Mouse (Mus musculus): ENCODE results near the gene Glp1r.

Gene Glp1r

DNA sequence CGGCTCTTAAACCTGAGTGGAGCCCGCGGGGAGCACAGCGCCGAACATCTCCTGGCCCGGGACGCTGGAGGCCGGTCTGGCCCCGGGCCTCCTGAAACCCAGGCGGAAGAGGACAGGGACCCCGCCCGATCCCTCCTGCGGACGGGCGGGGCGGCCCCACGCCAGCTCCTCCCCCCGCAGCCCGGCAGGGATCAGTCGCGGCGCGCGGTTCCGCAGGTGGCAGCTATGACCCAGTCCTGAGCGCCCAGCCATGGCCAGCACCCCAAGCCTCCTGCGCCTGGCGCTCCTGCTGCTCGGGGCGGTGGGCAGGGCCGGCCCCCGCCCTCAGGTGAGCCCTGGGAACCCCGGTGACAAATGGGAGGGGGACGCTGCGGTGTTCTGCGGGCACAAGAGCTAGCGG, at the start of gene Glp1r:
Gene Glp1r, plus strand, starts transcription at position 191 of the 400 bp plus-strand sequence.
- no peak for DNase-seq (ENCODE audit: low spot score in 2 of 2)

DNA sequence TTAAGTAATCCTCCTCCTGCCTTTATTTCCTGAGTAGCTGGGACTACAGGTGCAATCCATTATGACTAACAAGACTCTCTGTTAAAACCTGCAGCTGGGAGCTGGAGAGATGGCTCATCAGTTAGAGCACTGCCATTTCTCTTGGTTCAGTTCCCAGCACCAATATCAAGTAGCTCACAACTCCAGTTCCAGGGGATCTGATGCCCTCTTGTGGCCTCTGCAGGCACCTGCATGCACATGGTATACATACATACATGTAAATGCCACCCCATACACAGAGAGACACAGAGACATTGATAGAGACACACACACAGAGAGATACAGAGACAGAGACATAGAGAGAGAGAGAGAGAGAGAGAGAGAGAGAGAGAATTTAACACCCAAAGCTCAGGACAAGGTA, 49.3 kb upstream of the Glp1r start:
- DNase-seq (ENCODE audit: low spot score in 2 of 2) = no peak

DNA sequence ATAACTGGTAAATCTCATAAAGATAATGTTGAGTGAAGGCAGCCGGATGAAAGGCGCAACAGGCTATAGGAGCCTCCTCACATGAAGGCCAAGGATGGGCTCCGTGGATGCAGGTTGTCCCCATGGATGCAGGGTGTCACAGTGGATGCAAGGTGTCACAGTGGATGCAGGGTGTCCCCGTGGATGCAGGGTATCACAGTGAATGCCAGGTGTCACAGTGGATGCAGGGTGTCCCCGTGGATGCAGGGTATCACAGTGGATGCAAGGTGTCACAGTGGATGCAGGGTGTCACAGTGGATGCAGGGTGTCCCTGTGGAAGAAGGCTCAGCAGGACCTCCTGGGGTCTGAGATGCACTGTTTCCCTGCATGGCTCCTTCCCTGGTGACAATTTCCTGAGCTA, 44.3 kb upstream of the Glp1r start:
- no peak for DNase-seq (ENCODE audit: low spot score in 2 of 2)

DNA sequence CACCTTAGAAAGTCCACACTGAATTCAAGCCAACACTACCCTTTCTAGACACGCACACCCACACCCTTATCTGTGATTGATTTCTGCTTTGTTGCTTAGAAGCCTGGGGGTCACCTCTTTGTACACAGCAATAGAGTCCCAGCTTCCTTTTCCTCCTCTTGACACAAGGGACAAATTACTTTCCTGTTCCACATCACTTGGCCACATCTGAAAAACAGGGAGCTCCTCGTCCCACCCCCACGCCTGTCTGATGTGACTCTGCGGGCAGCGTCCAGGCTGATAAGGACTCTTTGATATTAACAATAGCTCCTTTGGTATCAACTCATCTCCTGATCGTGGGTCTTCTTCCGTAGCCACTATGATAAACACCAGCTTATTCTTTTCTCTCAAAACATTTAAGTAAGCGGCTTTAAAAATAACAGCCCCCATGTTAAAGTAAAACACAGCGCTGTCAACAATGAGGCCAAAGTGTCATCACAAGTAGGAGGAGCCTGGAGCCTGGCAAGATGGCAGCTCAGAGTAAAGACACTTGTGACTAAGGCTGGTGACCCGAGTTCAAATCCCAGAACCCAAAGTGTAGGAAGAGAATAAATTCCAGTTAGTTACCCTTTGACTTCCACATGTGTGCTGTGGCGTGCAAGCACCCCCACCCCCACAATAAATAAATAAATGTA, 42.9 kb upstream of the Glp1r start:
- no peak for DNase-seq (ENCODE audit: low spot score in 2 of 2)

DNA sequence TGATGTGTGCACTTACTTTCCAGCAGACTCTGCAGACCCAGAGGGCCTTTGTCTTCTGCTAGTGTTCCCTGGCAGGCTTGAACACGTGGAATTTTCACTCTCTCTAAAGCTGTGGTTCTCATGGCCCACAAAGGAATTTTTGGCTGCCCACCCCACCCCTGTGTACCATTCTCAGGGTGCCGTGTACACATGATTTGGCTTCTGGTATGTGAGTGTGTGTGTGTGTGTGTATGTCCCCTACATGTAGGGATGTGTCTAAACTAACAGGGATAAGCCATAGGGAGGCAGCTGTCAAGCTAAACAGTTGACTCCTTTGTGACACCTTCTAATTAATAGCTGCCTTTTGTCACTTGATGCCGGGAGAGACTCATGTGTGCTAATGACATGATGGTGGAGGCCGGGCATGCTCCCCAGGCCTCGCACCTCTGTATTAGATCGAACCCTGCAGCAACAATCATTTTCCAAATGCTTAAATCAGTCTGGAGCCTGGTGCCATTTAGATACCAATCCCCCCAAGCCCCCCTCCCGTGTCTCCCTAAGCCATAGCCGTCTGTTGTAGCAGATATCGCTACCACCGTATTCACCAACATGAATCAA, 41.5 kb upstream of the Glp1r start:
- no peak for DNase-seq (ENCODE audit: low spot score in 2 of 2)

DNA sequence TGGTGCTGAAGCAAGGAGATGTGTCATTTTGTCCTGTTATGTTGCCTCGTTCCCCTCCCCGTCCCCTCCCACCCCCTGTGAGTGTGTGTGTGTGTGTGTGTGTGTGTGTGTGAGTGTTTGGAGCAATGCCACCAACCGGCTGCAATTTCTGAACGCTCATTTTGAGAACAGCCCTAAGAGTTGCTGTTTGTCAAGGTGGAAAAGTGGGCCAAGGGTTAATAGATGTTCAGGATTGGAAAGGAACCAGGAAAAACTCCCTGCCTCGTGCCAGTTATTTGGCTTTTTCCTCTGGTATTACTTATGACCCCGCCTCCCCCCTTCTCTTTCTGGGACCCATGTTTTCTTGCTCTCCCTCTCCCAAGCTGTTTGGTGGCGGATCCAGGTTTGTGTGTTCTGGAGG, 41.0 kb upstream of the Glp1r start:
- no peak for DNase-seq (ENCODE audit: low spot score in 2 of 2)

DNA sequence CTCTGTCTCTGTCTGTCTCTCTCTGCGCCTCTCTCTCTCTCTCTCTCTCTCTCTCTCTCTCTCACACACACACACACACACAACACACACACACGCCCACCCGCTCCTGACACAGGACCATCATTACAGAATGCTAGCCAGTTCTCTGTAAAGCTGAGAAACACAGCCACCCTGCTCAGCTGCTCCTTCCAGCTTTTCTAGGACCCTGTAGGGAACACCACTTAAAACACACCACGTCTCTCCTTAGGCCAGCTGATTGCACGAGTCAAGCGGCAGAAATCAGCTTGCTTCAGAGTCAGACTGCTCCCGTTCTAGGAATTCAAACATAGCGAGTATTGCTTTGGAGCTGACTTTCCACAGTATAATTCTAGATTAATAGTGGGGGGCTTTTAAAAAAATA, 35.3 kb upstream of the Glp1r start:
- DNase-seq (ENCODE audit: low spot score in 2 of 2) = no peak

DNA sequence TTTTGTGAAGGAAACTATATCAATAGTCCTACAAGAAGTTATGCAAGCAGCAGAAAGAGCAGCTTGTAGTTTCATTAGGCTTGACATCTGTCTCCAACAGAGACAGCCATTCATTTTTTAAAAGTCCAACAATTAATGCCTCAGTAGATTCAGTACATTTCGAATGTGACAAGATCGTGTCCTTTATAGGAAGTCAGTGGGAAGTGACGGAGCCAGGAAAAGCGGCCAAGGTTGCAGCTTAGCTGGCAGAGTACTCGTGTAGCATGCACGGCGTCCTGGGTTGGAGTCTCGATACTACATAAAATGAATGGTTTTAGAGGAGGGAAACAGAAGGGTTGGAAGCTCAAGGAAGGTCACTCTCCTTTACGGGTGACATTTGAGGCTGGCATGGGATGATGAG, 34.7 kb upstream of the Glp1r start:
- no peak for DNase-seq (ENCODE audit: low spot score in 2 of 2)

DNA sequence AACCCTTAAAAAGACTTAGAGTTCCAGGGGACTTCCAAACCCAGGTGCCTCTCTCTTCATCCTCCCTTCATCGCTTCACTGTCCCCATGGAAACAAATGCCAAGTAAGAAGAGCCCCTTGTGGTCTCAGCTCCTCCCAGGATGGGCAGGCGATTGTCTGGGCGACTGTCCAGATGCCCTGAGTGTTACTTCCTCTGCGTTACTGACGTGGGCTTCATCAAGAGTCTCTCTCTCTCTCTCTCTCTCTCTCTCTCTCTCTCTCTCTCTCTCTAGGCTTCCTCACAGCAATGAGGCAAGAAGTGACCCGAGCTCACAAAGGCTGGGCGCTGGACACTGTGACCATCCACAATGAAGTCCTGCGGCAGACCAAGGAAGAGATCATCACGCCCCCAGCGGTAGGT, 30.6 kb upstream of the Glp1r start:
- DNase-seq (ENCODE audit: low spot score in 2 of 2) = no peak

DNA sequence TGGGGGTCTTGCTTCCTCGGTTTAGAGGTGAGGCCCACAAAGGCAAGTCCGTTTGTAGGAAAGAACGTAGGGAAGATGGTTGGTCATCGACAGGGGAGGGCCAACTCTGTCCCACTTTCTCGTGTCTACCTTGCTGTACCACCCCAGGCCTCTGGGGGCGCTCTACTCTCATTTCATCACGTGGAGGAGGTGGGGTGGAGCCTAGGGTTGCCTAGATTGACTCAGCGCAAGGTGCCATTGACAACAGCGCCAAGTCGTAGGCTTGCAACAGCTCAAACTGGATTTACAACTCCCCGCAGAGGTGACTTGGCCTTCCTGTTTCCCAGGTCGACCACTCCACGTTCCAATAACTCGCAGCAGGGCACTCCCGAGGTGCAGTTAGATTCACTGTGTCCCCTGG, 27.3 kb upstream of the Glp1r start:
- peak in 1 of 2 experiments; percentile 48 for DNase-seq (ENCODE audit: low spot score in 2 of 2)

DNA sequence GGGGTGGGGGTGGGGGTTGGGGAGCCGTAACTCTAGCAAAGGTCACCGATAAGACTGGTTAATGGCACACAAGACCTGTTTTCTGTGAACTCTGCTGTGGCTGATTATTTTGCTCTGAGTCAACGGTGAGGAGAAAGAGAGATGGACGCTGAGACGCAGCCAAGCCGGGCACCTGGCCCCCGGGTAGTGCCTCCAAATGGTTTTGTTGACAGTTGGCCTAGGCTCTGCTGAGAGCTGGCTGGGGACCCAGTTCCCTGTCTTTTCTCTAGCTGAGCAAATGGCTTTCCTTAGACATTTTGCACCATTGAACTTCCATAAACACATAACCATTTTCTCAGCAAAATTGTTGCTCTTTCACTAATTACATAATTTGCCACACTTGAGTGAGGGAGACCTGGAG, 24.2 kb upstream of the Glp1r start:
- no peak for DNase-seq (ENCODE audit: low spot score in 2 of 2)

DNA sequence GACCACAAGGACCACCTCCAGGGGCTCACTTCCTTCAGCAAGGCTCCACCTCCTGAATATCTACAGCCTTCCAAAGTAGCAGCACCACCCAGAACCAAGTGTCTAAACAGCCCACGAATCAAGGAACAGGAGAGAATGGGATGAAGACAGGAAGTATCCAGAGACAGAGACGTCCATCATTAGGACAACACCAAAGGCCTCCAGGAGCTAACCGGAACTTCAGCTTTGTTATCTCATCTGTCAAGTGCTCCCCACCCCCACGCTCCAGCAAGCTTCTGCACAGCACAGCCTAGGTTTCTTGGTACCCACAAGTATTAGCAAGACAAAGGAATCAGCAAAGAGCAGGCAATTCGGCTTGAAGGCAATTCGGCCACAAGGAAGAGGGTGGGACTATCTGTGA, 23.0 kb upstream of the Glp1r start:
- no peak for DNase-seq (ENCODE audit: low spot score in 2 of 2)

DNA sequence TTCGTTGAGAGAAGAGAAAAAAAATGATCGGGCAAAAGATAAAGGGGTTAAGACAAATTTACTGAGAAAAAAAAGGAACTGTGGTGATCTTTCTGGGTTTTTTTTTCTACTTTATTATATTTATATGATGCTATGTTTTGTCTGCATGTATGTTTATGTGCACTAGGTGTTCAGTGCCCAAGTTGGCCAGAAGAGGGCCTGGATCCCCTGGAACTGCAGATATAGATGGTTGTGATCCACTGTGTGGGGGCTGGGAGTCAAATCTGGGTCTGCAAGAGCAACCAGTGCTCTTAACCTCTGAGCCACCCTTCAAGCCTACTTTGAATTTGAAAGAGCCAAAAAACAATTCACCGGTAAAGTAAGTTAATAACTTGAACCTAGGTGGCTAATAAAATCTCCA, 21.2 kb upstream of the Glp1r start:
- no peak for DNase-seq (ENCODE audit: low spot score in 2 of 2)

DNA sequence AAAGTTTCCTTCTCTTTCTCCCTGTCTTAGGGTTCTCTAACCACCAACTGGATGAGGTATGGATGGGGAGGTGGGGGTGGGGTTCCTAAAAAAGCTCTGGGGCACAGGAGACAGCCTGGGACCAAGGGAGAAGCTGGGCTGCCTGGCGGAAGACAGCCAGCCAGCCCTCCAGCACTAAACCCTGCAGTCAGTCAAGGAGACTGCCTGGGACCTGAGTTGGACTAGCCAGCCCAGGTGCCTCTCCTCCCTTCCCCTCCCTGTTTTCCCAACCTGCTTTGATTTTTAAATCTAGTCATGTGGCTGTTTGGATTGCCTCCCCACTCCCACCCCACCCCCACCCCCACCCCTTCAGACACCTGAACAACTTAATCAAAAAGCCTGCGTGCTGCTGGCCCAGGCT, 20.6 kb upstream of the Glp1r start:
- DNase-seq (ENCODE audit: low spot score in 2 of 2) = no peak

DNA sequence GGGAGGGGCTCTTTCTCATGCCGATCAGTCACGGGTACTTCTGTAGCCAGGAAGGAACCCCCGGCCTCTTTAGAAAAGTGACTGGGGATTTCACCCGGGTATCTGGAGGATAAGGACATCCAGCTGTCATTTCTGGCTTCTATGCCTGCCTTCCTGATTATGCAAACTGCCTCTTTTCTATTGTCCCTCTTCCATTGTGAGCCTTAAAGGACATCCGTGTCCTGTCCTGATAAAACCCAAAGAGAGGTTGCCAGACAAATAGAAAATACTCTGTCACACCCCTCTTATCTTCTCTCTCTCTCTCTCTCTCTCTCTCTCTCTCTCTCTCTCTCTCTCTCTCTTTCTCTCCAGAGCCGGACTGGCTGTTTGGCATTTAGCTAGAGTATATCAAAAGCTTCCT, 19.4 kb upstream of the Glp1r start:
- no peak for DNase-seq (ENCODE audit: low spot score in 2 of 2)

DNA sequence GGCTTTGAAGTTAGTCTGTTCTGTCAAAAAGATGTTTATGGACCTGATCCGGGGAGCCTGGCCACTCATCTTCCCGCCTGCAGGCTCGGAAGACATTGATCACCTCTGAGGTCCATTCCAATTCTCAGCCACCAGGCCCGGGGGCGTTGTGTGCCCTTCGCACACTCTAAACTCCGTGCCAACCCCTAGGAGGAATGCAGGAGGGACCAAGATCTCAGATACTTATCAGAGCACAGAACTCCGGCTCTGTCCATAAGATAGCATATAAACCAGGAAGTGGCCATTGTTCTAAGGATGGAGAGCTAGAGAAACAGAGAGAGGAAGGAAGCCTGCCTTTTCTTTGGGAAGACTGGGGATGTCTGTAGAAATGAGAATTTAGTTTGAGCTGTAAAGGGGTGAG, 18.1 kb upstream of the Glp1r start:
- DNase-seq (ENCODE audit: low spot score in 2 of 2) = no peak

DNA sequence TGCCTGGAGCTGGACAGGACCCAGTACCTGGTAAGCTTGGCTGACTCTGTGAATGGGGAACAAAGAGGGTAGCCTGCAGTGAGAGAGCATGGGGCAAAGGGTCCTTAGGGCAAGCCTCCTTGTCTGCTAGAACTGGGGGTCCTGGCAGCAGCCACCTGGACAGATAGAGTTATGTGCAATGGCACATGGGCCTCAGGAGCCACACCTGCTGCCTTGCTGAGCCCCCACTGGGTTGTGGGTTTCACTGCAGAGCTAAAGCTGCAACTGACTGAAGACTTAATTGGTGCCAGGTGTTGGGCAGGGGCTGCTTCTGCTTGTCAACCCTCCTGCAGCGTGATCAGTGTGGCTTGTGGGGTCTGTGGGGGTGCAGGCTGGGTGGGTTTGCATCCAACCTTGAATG, 9.5 kb upstream of the Glp1r start:
- DNase-seq (ENCODE audit: low spot score in 2 of 2) = no peak

DNA sequence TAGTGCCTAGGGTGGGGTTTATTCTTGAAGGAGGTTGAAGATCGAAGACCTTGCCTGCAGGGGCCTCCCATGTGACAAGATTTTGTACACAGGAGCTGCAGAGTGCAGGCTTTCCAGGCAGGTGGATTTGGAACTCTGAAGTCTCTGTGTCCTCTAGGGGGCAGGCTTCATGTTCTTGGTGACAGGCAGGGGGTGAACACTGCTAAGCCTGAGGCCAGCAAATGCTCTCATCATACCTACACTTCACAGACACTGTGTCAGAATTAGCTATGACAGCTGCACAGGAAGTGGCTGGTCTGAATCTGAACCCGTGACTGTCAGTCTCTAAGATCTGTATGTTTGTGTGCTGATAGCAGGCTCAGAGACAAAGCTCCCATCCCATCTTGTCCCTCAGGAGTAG, 8.9 kb upstream of the Glp1r start:
- no peak for DNase-seq (ENCODE audit: low spot score in 2 of 2)

DNA sequence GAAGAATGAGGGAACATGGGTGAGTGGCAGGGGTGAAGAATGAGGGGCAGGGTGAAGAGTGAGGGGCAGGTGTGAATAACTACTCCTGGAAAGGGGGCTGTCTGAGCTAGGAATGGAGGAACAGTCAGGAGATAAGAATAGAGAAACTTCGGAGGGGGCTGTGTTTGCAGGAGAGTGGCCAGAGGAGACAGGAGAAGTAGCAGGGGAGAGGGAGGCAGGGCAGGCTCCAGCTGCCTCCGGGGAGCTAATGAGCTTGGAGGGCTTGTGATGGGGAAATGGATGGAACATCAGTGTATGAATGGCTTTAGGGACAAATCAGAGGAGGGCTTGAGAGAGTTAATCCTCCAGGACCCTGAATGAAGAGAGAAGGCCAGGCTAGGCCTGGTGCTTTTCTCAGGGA, 4.5 kb upstream of the Glp1r start:
- no peak for DNase-seq (ENCODE audit: low spot score in 2 of 2)

DNA sequence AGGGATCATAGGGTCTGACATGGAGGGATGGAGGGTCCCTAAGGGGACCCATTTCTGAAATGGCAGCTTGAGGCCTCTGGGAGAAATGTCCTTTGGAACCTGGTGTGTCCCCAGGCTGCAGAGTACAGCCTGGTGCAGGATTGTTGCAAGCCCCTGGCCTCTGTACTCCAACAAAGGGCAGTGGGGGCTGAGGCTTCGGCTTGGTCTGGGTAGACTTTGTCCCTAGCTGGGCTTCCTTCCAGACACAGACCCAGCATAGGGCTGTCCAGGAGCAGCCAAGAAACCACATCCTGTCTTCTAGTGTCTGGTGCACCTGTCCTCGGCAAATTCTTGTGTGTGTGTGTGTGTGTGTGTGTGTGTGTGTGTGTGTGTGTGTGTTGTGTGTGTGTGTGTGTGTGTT, 2.5 kb downstream of the Glp1r start:
- DNase-seq (ENCODE audit: low spot score in 2 of 2) = no peak

DNA sequence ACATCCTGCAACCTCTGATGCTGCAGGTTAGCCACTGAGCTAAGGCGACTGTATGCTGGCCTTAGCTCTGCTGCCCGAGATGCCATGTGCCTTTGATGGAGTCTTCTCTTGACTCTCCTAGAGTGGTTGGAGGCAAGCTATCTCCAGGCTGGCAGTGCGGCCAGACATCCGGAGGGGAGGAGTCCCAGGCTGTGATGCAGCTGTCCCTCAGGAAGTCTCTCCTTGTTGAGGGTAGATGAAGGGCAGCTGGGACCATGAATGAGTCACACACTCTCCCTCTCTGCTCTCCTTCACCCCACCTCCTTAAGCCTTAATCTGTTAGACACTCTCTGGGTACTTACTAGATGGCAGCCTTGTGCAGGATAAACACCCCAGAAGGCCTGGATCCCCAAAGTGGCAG, 6.0 kb downstream of the Glp1r start:
- DNase-seq (ENCODE audit: low spot score in 2 of 2) = no peak

DNA sequence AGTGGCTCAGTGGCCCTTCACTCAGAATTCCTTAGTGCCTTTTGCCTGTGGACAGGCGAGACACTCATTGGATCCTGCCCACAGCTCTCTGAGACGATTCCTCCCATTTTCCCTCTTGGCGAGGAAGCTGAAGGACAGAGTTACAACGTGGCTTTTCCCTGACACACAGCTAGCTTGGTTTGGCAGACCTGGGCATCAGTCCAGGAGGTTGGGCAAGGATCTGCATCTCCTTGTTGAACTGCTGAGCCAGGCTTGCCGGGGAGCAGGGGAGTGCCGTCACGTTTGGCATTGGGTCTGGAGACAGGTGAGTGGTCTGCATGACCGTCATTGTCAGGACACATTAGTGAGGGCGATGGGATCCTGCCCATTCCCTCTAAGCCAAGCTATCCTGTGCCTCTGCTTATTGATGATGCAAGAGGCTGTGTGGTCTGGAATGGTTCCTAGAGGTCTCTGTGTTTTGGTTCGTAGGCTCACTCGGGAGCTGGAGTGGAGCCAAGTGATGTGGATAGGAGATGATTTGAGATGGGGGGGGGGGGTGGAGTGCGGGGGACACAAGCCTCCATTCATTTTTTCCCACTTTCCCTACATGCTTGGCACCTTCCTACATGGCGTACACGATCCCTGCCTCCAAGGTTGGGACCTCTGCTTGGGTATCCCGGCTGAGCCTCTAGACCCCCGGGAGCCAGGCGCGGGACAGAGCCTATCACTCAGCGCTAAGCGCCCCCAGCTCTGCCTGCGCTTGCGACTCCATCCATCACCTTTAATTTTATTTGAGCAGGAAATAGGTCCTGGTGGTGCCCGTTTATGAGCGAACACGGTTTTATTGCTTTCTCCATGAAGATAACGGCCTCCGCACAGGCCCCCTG, 9.5 kb downstream of the Glp1r start:
- no peak for DNase-seq (ENCODE audit: low spot score in 2 of 2)

DNA sequence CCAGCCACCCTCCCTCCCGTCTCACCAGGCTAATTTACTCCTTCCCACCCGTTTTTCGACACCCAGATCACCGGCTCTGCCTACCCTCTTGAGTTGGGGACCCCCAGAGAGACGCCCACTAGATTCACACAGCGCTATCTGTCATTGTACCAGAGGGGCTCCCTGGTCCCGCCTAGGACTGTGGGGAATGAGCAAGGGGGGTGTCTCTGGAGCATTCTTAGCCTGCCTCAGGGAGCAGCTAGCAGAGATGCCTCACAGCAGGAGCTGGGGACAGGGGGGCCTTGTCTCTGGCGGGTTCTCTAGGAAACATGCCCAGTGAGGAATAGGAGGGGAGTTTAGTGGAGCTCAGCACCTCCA, 10.1 kb downstream of the Glp1r start:
- DNase-seq (ENCODE audit: low spot score in 2 of 2) = no peak

All from spleen, postnatal 10 days (tissue).